Mouse (Mus musculus): Measurements from ENCODE around the gene Pgrmc2.

DNA sequence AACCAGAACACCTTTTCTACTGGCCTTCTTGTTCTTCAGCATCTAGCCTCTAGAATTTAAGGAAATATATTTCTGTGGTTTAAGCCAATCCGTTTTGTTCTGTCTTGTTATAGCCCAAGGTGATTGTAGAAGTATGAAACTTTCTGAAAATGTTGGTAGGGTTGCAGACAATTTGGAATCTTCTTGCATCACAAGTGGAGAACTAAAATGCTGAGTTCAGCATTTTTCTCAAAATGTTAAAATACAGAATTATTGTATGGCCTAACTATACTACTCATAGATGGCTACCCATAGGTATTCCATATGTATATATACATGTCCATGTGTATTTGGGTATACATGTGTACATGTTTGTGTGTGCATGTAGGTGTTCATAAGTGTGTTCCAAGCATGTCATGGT is 52.1 kb downstream of the Pgrmc2 start:
- TF ChIP-seq MAX (IDR thresholded peaks at IDR 0.05; ENCODE audit: low read length): no peak
- no peak for TF ChIP-seq CTCF (conservative IDR thresholded peaks at IDR 0.05 in 1 of 2, IDR thresholded peaks at IDR 0.05 in 1 of 2; ENCODE audit: low read depth in 2 of 2, low read length in 2 of 2)
- TF ChIP-seq USF2 (conservative IDR thresholded peaks at IDR 0.05; ENCODE audit: low read depth, low read length): no peak
- no peak for TF ChIP-seq MEF2A (IDR thresholded peaks at IDR 0.05; ENCODE audit: borderline replicate concordance, low read depth, low read length)
- TF ChIP-seq MAZ (IDR thresholded peaks at IDR 0.05; ENCODE audit: low read depth, low read length): no peak
- TF ChIP-seq POLR2AphosphoS2 (IDR thresholded peaks at IDR 0.05; ENCODE audit: low read depth, low read length): no peak
- TF ChIP-seq SIN3A (IDR thresholded peaks at IDR 0.05; ENCODE audit: low read length): no peak
- no peak for TF ChIP-seq EP300 (IDR thresholded peaks at IDR 0.05; ENCODE audit: low read length)
